Mouse (Mus musculus): ENCODE results near the gene Amacr.

Gene Amacr

GRCm38 (mm10) chr15:10981377-10982063, at the start of gene Amacr:
TSS of gene Amacr (plus strand) at chr15:10981756.
- peak; percentile 91 for DNase-seq (ENCODE audit: low read depth, low spot score)

- DNase-seq (ENCODE audit: low read depth, low spot score): no peak
Measured at GRCm38 (mm10) chr15:10933930-10934329, 47.6 kb upstream of the Amacr start.

GRCm38 (mm10) chr15:10940148-10941108, 41.1 kb upstream of the Amacr start:
- DNase-seq (ENCODE audit: low read depth, low spot score): no peak

- DNase-seq (ENCODE audit: low read depth, low spot score): no peak
Measured at GRCm38 (mm10) chr15:10941901-10942300, 39.7 kb upstream of the Amacr start.

GRCm38 (mm10) chr15:10947852-10948251, 33.7 kb upstream of the Amacr start:
- no peak for DNase-seq (ENCODE audit: low read depth, low spot score)

- DNase-seq (ENCODE audit: low read depth, low spot score): no peak
Measured at GRCm38 (mm10) chr15:10951951-10952759, 29.4 kb upstream of the Amacr start, which contains the start of gene C1qtnf3. TSS of gene C1qtnf3 (plus strand) at chr15:10952332.

GRCm38 (mm10) chr15:10952760-10953305, 28.7 kb upstream of the Amacr start:
- DNase-seq (ENCODE audit: low read depth, low spot score): no peak

GRCm38 (mm10) chr15:10953465-10953864, 28.1 kb upstream of the Amacr start:
- DNase-seq (ENCODE audit: low read depth, low spot score): peak; percentile 12

GRCm38 (mm10) chr15:10954381-10955016, 27.1 kb upstream of the Amacr start:
- DNase-seq (ENCODE audit: low read depth, low spot score): no peak

GRCm38 (mm10) chr15:10955156-10955555, 26.4 kb upstream of the Amacr start:
- no peak for DNase-seq (ENCODE audit: low read depth, low spot score)

GRCm38 (mm10) chr15:10956706-10957105, 24.9 kb upstream of the Amacr start:
- no peak for DNase-seq (ENCODE audit: low read depth, low spot score)

GRCm38 (mm10) chr15:10959277-10960026, 22.1 kb upstream of the Amacr start:
- no peak for DNase-seq (ENCODE audit: low read depth, low spot score)

- DNase-seq (ENCODE audit: low read depth, low spot score): no peak
Measured at GRCm38 (mm10) chr15:10960267-10960666, 21.3 kb upstream of the Amacr start.

- DNase-seq (ENCODE audit: low read depth, low spot score): no peak
Measured at GRCm38 (mm10) chr15:10962601-10963000, 19.0 kb upstream of the Amacr start.

GRCm38 (mm10) chr15:10969439-10969838, 12.1 kb upstream of the Amacr start:
- DNase-seq (ENCODE audit: low read depth, low spot score): no peak

- no peak for DNase-seq (ENCODE audit: low read depth, low spot score)
Measured at GRCm38 (mm10) chr15:10970777-10971176, 10.8 kb upstream of the Amacr start.

GRCm38 (mm10) chr15:10977151-10977550, 4.4 kb upstream of the Amacr start:
- no peak for DNase-seq (ENCODE audit: low read depth, low spot score)

GRCm38 (mm10) chr15:10980712-10981111, 844 bp upstream of the Amacr start:
- DNase-seq (ENCODE audit: low read depth, low spot score): no peak

GRCm38 (mm10) chr15:10982064-10982435, 494 bp downstream of the Amacr start:
- no peak for DNase-seq (ENCODE audit: low read depth, low spot score)

- DNase-seq (ENCODE audit: low read depth, low spot score): no peak
Measured at GRCm38 (mm10) chr15:10985756-10986155, 4.2 kb downstream of the Amacr start.
